ENCODE assay signal across 8 mouse cellular contexts in genomic region chr9:78488890-78489420, GRCm38 (mm10). TPM values are rescaled to one million over a fixed set of nuclear protein-coding genes. Genes with fewer than 3 reads are reported as not detected.
DNase-seq lines count a peak whose midpoint lies in the region; ATAC-seq lines count a peak whose summit lies in the region.

TSS of gene Eef1a1 (minus strand) at chr9:78489151.

- peak; percentile 58; the same call in 1 of the 2 replicates for ATAC-seq in megakaryocyte-erythroid progenitor cell, adult 5-6 weeks (replicated peaks; ENCODE audit: low FRiP score, low TSS enrichment, poor library complexity, severe bottlenecking)

- DNase-seq in layer of hippocampus, adult 11-12 months (ENCODE audit: low spot score), result peak; percentile 49
- DNase-seq in layer of hippocampus, adult 9-11 months, result no peak
- peak; percentile 59 to 73 for DNase-seq in cerebellum, postnatal 25 days
- peak; percentile 26 for DNase-seq in gastrocnemius, postnatal 25 days
- peak; percentile 83 for DNase-seq in induced T-regulatory cell, adult 2 months (ENCODE audit: low read depth)
- DNase-seq in left cerebral cortex, postnatal 36 days (ENCODE audit: low spot score in 2 of 2), result peak; percentile 32 to 33
- peak; percentile 10 to 47 for DNase-seq in spleen, postnatal 14 days (ENCODE audit: low spot score in 2 of 2)

- intact Hi-C loops in left cerebral cortex, postnatal 36 days (cut with DNase I), result no loop called here

RNA-seq across cellular contexts. Expression of gene Eef1a1, which starts in this region (rescaled TPM):
- 100 to 1,000 TPM; 488 to 752 TPM for total RNA-seq in gastrocnemius, postnatal 25 days (2021)
- 1,000 to 10,000 TPM; 2,126 to 2,321 TPM for total RNA-seq in left cerebral cortex, postnatal 36 days (2021)
- total RNA-seq in megakaryocyte-erythroid progenitor cell, adult 5-6 weeks (2014; fragmentation: Nextera tagmentation), result 11,779 and 12,959 TPM in 2 replicates
- total RNA-seq in megakaryocyte-erythroid progenitor cell, adult 5-6 weeks (2017), result 14,853 and 18,691 TPM in 2 replicates

Comparison
In these comparisons a context has a peak if more than half of its experiments do, and no peak if none do; other contexts are left out.
1. RNA of gene Eef1a1 (total RNA-seq): 11,779 to 18,691 TPM in megakaryocyte-erythroid progenitor cell, adult 5-6 weeks; 2,126 to 2,321 TPM in left cerebral cortex, postnatal 36 days and 488 to 752 TPM in gastrocnemius, postnatal 25 days; every median in the first group is over 4 times any median in the second.